Mouse (Mus musculus) neural tube, embryonic 15.5 days (tissue): ENCODE measurements around the gene Cdh1. TPM values are rescaled to one million over a fixed set of nuclear protein-coding genes. Genes with fewer than 3 reads are reported as not detected.
"Not testable (repeated sequence)": the region's sequence is repeated elsewhere in the genome, so short reads cannot be mapped to it uniquely, and the experiment has no call there.

ENCODE experiments used
- ATAC-seq: fragments of 200-750 bp; cut with Nextera tagmentation; 2 replicates; pipeline ENCODE4 v1.8.0; 2017; ENCODE audit warnings: mild to moderate bottlenecking, moderate TSS enrichment, moderate library complexity; ENCODE audit not compliant: low FRiP score
- H3K27ac ChIP-seq: fragments of 300-500 bp; sonication (generic); replicated peaks from 2 replicates; pipeline ENCODE4 v1.5.1; 2015; ENCODE audit warnings: mild to moderate bottlenecking, inconsistent platforms
- H3K27me3 ChIP-seq: fragments of 300-500 bp; sonication (generic); replicated peaks from 2 replicates; pipeline ENCODE4 v1.6.1; 2015; ENCODE audit warnings: inconsistent platforms
- H3K36me3 ChIP-seq: fragments of 300-500 bp; sonication (generic); 2 replicates; pipeline ENCODE4 v1.6.1; 2015; ENCODE audit warnings: inconsistent platforms
- H3K4me1 ChIP-seq: fragments of 300-500 bp; sonication (generic); 2 replicates; pipeline ENCODE4 v1.6.1; 2015; ENCODE audit warnings: inconsistent platforms
- H3K4me2 ChIP-seq: fragments of 300-500 bp; sonication (generic); 2 replicates; pipeline ENCODE4 v1.6.1; 2015; ENCODE audit warnings: inconsistent platforms, mild to moderate bottlenecking, moderate library complexity
- H3K4me3 ChIP-seq: fragments of 300-500 bp; sonication (generic); replicated peaks from 2 replicates; pipeline ENCODE4 v1.5.1; 2015; ENCODE audit warnings: mild to moderate bottlenecking, inconsistent platforms
- H3K9ac ChIP-seq: fragments of 300-500 bp; sonication (generic); replicated peaks from 2 replicates; pipeline ENCODE4 v1.6.1; 2015; ENCODE audit warnings: mild to moderate bottlenecking, inconsistent platforms
- H3K9me3 ChIP-seq: fragments of 300-500 bp; sonication (generic); replicated peaks from 2 replicates; pipeline ENCODE4 v1.6.1; 2016; ENCODE audit warnings: inconsistent platforms
- WGBS: fragments of 180-500 bp; shearing (Covaris S2); methylation state at CpG from one replicate; pipeline ENCODE4 v1.1.7; 2015; ENCODE audit warnings: mixed read lengths; 5-methylcytosine and 5-hydroxymethylcytosine counted together
- polyA plus RNA-seq: library from polyadenylated mRNA; unstranded; fragments of >200 nt; fragmentation: Nextera tagmentation; extraction: Ambion mirVana; gene quantifications from 2 replicates; pipeline ENCODE4 v1.2.1, GENCODE M21; 2015

Cdh1 gene
- polyA plus RNA-seq, 1 experiment from 2014 or later, result 1.9 TPM

GRCm38 (mm10) chr8:106574283-106574682 is 28.9 kb upstream of the Cdh1 start:
- Histone ChIP-seq H3K27me3 (no peaks in the 10 kb centered on the region), H3K9me3 (no peaks in the 10 kb centered on the region), H3K27ac (no peak overlapping the region), H3K4me1 (0 out of 2 replicates have a peak, but pooled peaks cover 3% of the 10 kb centered on the region), H3K9ac (no peak overlapping the region), H3K36me3 (no peaks in the 10 kb centered on the region), H3K4me2 (no peak overlapping the region), H3K4me3 (no peak overlapping the region)
- WGBS, result 87% methylated on average over 4 of the region's 4 CpGs
- no peak for ATAC-seq

- H3K36me3 ChIP-seq, result no peaks in the 10 kb centered on the region
- H3K4me1 ChIP-seq, result 0 out of 2 replicates have a peak, but pooled peaks cover 3% of the 10 kb centered on the region
- no peak overlapping the region for H3K4me2 ChIP-seq
- WGBS, result 49% methylated on average over 6 of the region's 6 CpGs
- no peaks in the 10 kb centered on the region for H3K9me3 ChIP-seq
- no peak overlapping the region for H3K9ac ChIP-seq
- no peak for ATAC-seq
- H3K4me3 ChIP-seq, result no peak overlapping the region
- no peaks in the 10 kb centered on the region for H3K27me3 ChIP-seq
- H3K27ac ChIP-seq, result no peak overlapping the region
Measured at GRCm38 (mm10) chr8:106576849-106577555, 26.1 kb upstream of the Cdh1 start.

GRCm38 (mm10) chr8:106579510-106579909 is 23.6 kb upstream of the Cdh1 start:
- 71% methylated on average over 2 of the region's 2 CpGs for WGBS
- Histone ChIP-seq H3K36me3 (no peaks in the 10 kb centered on the region), H3K27me3 (no peaks in the 10 kb centered on the region), H3K4me1 (0 out of 2 replicates have a peak, but pooled peaks cover 3% of the 10 kb centered on the region), H3K27ac (no peak overlapping the region), H3K4me3 (no peak overlapping the region), H3K9ac (no peak overlapping the region), H3K4me2 (no peak overlapping the region), H3K9me3 (no peaks in the 10 kb centered on the region)
- no peak for ATAC-seq

GRCm38 (mm10) chr8:106581344-106582088 is 21.6 kb upstream of the Cdh1 start:
- 70% methylated on average over 6 of the region's 6 CpGs for WGBS
- no peak overlapping the region for H3K9ac ChIP-seq
- no peak overlapping the region for H3K4me2 ChIP-seq
- H3K27ac ChIP-seq, result no peak overlapping the region
- no peak for ATAC-seq
- H3K27me3 ChIP-seq, result no peaks in the 10 kb centered on the region
- H3K4me1 ChIP-seq, result 0 out of 2 replicates have a peak, but pooled peaks cover 3% of the 10 kb centered on the region
- H3K9me3 ChIP-seq, result no peaks in the 10 kb centered on the region
- no peaks in the 10 kb centered on the region for H3K36me3 ChIP-seq
- no peak overlapping the region for H3K4me3 ChIP-seq

GRCm38 (mm10) chr8:106584942-106585670 is 18.0 kb upstream of the Cdh1 start:
- no peaks in the 10 kb centered on the region for H3K4me1 ChIP-seq
- H3K27me3 ChIP-seq, result no peaks in the 10 kb centered on the region
- no peaks in the 10 kb centered on the region for H3K36me3 ChIP-seq
- H3K9me3 ChIP-seq, result no peaks in the 10 kb centered on the region
- H3K27ac ChIP-seq, result no peak overlapping the region
- H3K4me2 ChIP-seq, result no peak overlapping the region
- ATAC-seq, result no peak
- WGBS, result 64% methylated on average over 11 of the region's 11 CpGs
- no peak overlapping the region for H3K9ac ChIP-seq
- H3K4me3 ChIP-seq, result no peak overlapping the region

GRCm38 (mm10) chr8:106585671-106586037 is 17.5 kb upstream of the Cdh1 start:
- no peak overlapping the region for H3K27ac ChIP-seq
- 87% methylated on average over 3 of the region's 3 CpGs for WGBS
- no peak for ATAC-seq

GRCm38 (mm10) chr8:106586896-106587295 is 16.3 kb upstream of the Cdh1 start:
- no peak overlapping the region for H3K4me2 ChIP-seq
- no peak for ATAC-seq

More at GRCm38 (mm10) chr8:106585671-106586037, 17.5 kb upstream of the Cdh1 start:
- H3K4me1 ChIP-seq, result no peaks in the 10 kb centered on the region
- H3K4me2 ChIP-seq, result no peak overlapping the region
- no peak overlapping the region for H3K9ac ChIP-seq
- no peaks in the 10 kb centered on the region for H3K27me3 ChIP-seq
- no peaks in the 10 kb centered on the region for H3K36me3 ChIP-seq
- no peak overlapping the region for H3K4me3 ChIP-seq
- no peaks in the 10 kb centered on the region for H3K9me3 ChIP-seq

GRCm38 (mm10) chr8:106588443-106589431 is 14.4 kb upstream of the Cdh1 start:
- Histone ChIP-seq H3K4me1 (no peaks in the 10 kb centered on the region), H3K9me3 (no peaks in the 10 kb centered on the region), H3K4me3 (no peak overlapping the region), H3K27me3 (no peaks in the 10 kb centered on the region), H3K27ac (no peak overlapping the region), H3K4me2 (no peak overlapping the region), H3K36me3 (no peaks in the 10 kb centered on the region), H3K9ac (no peak overlapping the region)
- no peak for ATAC-seq
- 74% methylated on average over 3 of the region's 3 CpGs for WGBS

More at GRCm38 (mm10) chr8:106586896-106587295, 16.3 kb upstream of the Cdh1 start:
- Histone ChIP-seq H3K9ac (no peak overlapping the region), H3K9me3 (no peaks in the 10 kb centered on the region), H3K4me1 (no peaks in the 10 kb centered on the region), H3K4me3 (no peak overlapping the region), H3K36me3 (no peaks in the 10 kb centered on the region), H3K27me3 (no peaks in the 10 kb centered on the region), H3K27ac (no peak overlapping the region)
- 90% methylated on average over 8 of the region's 8 CpGs for WGBS

- Histone ChIP-seq H3K4me1 (no peaks in the 10 kb centered on the region), H3K4me3 (no peak overlapping the region), H3K27me3 (no peaks in the 10 kb centered on the region), H3K9me3 (no peaks in the 10 kb centered on the region), H3K9ac (no peak overlapping the region), H3K27ac (no peak overlapping the region), H3K36me3 (no peaks in the 10 kb centered on the region), H3K4me2 (no peak overlapping the region)
- no peak for ATAC-seq
- WGBS, result 74% methylated on average over 3 of the region's 3 CpGs
Measured at GRCm38 (mm10) chr8:106592458-106592857, 10.7 kb upstream of the Cdh1 start.

- not testable (repeated sequence) for H3K27ac ChIP-seq, ATAC-seq, H3K4me2 ChIP-seq, H3K9me3 ChIP-seq, H3K4me3 ChIP-seq, H3K9ac ChIP-seq, H3K4me1 ChIP-seq, H3K36me3 ChIP-seq, H3K27me3 ChIP-seq
- 96% methylated on average over 3 of the region's 3 CpGs for WGBS
Measured at GRCm38 (mm10) chr8:106595623-106596022, 7.5 kb upstream of the Cdh1 start.

GRCm38 (mm10) chr8:106597067-106597466 is 6.1 kb upstream of the Cdh1 start:
- Histone ChIP-seq H3K9me3 (no peaks in the 10 kb centered on the region), H3K4me3 (no peak overlapping the region), H3K4me1 (no peaks in the 10 kb centered on the region), H3K4me2 (no peak overlapping the region), H3K9ac (no peak overlapping the region), H3K27ac (no peak overlapping the region), H3K27me3 (peaks cover 8% of the 10 kb centered on the region), H3K36me3 (no peaks in the 10 kb centered on the region)
- ATAC-seq, result no peak
- 96% methylated on average over 5 of the region's 5 CpGs for WGBS
